Mouse (Mus musculus) adipose tissue, adult 10 weeks (tissue): ENCODE results near the gene Olfr328. TPM values are rescaled to one million over a fixed set of nuclear protein-coding genes. Genes with fewer than 3 reads are reported as not detected.

Source experiments
- polyA plus RNA-seq: library from polyadenylated mRNA; stranded (reverse); fragments of 350-450 nt; fragmentation: Illumina TruSeq; extraction: RNeasy Lipid Tissue Mini Kit (QIAGEN cat#74804); gene quantifications from one replicate; pipeline ENCODE4 v1.2.3, GENCODE M21; 2014; ENCODE audit warnings: low read depth, low replicate concordance

Gene Olfr328
- polyA plus RNA-seq, result not detected

GRCm38 (mm10) chr11:58555536-58555935 lies at the start of gene Olfr328:
TSS of gene Olfr328 (minus strand) at chr11:58555636.

GRCm38 (mm10) chr11:58594814-58595213 lies 39.4 kb upstream of the Olfr328 start, which contains the start of gene Olfr324:
TSS of gene Olfr324 (plus strand) at chr11:58595114.

GRCm38 (mm10) chr11:58577430-58577829 lies 22.0 kb upstream of the Olfr328 start, which contains the start of gene Olfr325:
TSS of gene Olfr325 (plus strand) at chr11:58577730.

GRCm38 (mm10) chr11:58570405-58570804 lies 15.0 kb upstream of the Olfr328 start, which contains the start of gene Olfr224:
TSS of gene Olfr224 (minus strand) at chr11:58570553.

GRCm38 (mm10) chr11:58546322-58546721 lies 9.1 kb downstream of the Olfr328 start, which contains the start of gene Olfr329-ps:
TSS of gene Olfr329-ps (minus strand) at chr11:58546422.

GRCm38 (mm10) chr11:58534736-58535135 lies 20.7 kb downstream of the Olfr328 start, which contains the start of gene Olfr330:
TSS of gene Olfr330 (minus strand) at chr11:58534836.

GRCm38 (mm10) chr11:58502472-58502871 lies 53.0 kb downstream of the Olfr328 start, which contains the start of gene Olfr331:
TSS of gene Olfr331 (minus strand) at chr11:58502572.

Other genes with a start within 250 kb of the Olfr328 start
- gene Zfp692, start 248.6 kb downstream of the Olfr328 start, polyA plus RNA-seq, result 29.2 TPM
- gene Zfp672, start 225.3 kb downstream of the Olfr328 start, polyA plus RNA-seq, result 53.2 TPM
- 42.4 TPM for gene Sh3bp5l, start 224.9 kb downstream of the Olfr328 start, polyA plus RNA-seq
- 2,095 TPM for gene Lypd8, start 176.6 kb downstream of the Olfr328 start, polyA plus RNA-seq
- not detected for gene 1810065E05Rik, start 134.5 kb downstream of the Olfr328 start, polyA plus RNA-seq
- gene Gm12253, start 123.1 kb downstream of the Olfr328 start, polyA plus RNA-seq, result not detected
- gene Lypd9, start 102.7 kb downstream of the Olfr328 start, polyA plus RNA-seq, result 3.7 TPM
- gene Olfr30, start 93.4 kb downstream of the Olfr328 start, polyA plus RNA-seq, result not detected
- gene Olfr332, start 63.1 kb downstream of the Olfr328 start, polyA plus RNA-seq, result 0.82 TPM
- not detected for gene Olfr331, start 53.1 kb downstream of the Olfr328 start, polyA plus RNA-seq
- gene Olfr330, start 20.8 kb downstream of the Olfr328 start, polyA plus RNA-seq, result not detected
- gene Olfr329-ps, start 9.2 kb downstream of the Olfr328 start, polyA plus RNA-seq, result not detected
- gene Olfr224, start 14.9 kb upstream of the Olfr328 start, polyA plus RNA-seq, result not detected
- not detected for gene Olfr325, start 22.1 kb upstream of the Olfr328 start, polyA plus RNA-seq
- gene Olfr324, start 39.5 kb upstream of the Olfr328 start, polyA plus RNA-seq, result not detected
- not detected for gene 2210407C18Rik, start 60.4 kb upstream of the Olfr328 start, polyA plus RNA-seq
- not detected for gene Olfr323, start 74.9 kb upstream of the Olfr328 start, polyA plus RNA-seq
- gene Trim58, start 84.8 kb upstream of the Olfr328 start, polyA plus RNA-seq, result not detected
- not detected for gene Olfr322, start 103.1 kb upstream of the Olfr328 start, polyA plus RNA-seq
- not detected for gene Olfr320, start 125.5 kb upstream of the Olfr328 start, polyA plus RNA-seq
- not detected for gene Olfr319, start 143.5 kb upstream of the Olfr328 start, polyA plus RNA-seq
- gene Olfr318, start 168.4 kb upstream of the Olfr328 start, polyA plus RNA-seq, result not detected
- gene Olfr317, start 183.6 kb upstream of the Olfr328 start, polyA plus RNA-seq, result not detected
- gene Olfr316, start 197.1 kb upstream of the Olfr328 start, polyA plus RNA-seq, result not detected
- gene Olfr315, start 217.6 kb upstream of the Olfr328 start, polyA plus RNA-seq, result not detected
- gene Olfr314, start 227.3 kb upstream of the Olfr328 start, polyA plus RNA-seq, result not detected
- gene Fam183b, start 246.3 kb upstream of the Olfr328 start, polyA plus RNA-seq, result 14.7 TPM